Mouse (Mus musculus) bone marrow, adult 2 months (tissue): ENCODE results near the gene Otop1.

Experiments used
- CTCF ChIP-seq: fragments of 200-500 bp; IDR thresholded peaks from 2 replicates; pipeline ENCODE4 v1.5.1; 2011; ENCODE audit warnings: low read length, control low read depth; ENCODE audit not compliant: control insufficient read depth, insufficient read depth
- POLR2A ChIP-seq: fragments of 200-500 bp; IDR thresholded peaks from 2 replicates; pipeline ENCODE4 v1.6.1; 2011; ENCODE audit warnings: low read depth, mild to moderate bottlenecking, control low read depth, low read length, borderline replicate concordance; ENCODE audit not compliant: control insufficient read depth

GRCm38 (mm10) chr5:38258773-38259146, 17.0 kb upstream of the Otop1 start:
- no peak for TF ChIP-seq POLR2A
- no peak for TF ChIP-seq CTCF
